Mouse (Mus musculus) activated CD4-positive, CD25-positive, alpha-beta regulatory T cell, adult 4 months (primary cell): ENCODE results near the gene Tm9sf1. TPM values are rescaled to one million over a fixed set of nuclear protein-coding genes. Genes with fewer than 3 reads are reported as not detected.
A peak's percentile ranks its signal among the peaks of the same experiment; 100 is the strongest.

Source experiments
- ATAC-seq: one replicate; pipeline ENCODE4 v1.8.0; 2017
- polyA plus RNA-seq, 2 experiments: library from polyadenylated mRNA; unstranded; fragments of 100-300 nt; shearing (Covaris generic); gene quantifications; one replicate each; pipeline ENCODE4 v1.2.1; 2017

The Tm9sf1 gene
- 10 to 100 TPM; 38.8 to 49.2 TPM for polyA plus RNA-seq

DNA sequence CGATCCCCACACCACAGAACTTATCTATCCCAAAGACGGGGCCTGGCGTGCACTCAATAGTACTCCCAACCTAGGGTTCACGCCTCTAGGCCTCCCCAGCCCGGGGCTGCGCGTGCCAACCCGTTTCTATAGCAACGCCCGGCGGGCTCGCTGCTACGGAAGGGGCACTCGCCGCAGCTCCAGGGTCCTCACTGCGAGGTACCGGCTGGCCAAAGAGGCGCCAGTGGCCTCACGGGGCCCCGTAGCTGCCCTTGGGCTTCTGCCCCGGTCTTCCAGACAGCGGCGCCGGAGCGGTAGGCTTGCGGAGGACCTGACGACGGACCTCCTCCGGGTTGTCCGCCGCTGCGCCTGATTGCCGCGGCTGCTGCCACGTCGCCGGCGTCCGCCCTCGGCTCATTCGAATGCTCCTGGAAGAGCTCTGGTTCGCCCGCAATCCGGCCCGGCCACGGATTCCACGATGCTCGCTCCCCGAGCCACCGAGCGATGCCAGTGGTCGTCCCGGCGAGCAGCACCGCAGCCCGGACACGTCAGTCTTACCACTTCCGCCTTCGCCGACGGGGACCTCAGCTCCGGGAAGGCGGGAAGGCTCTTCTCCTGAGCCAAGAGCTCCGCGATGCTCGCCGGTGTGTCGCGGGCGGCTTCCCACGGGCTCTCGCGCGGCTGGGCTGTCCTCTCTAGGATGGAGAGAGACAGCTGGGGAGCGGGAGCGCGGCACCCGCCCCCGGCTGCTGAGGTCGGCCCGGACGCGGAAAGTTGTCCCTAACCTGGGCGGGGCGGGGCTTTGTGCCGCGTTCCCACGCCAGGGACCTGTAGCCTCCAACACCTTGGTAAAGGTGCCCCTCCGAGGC lies at the start of gene Tm9sf1:
TSS of gene Tm9sf1 (minus strand) at position 747 of the 848 bp plus-strand sequence.
- peak; percentile 68 for ATAC-seq

DNA sequence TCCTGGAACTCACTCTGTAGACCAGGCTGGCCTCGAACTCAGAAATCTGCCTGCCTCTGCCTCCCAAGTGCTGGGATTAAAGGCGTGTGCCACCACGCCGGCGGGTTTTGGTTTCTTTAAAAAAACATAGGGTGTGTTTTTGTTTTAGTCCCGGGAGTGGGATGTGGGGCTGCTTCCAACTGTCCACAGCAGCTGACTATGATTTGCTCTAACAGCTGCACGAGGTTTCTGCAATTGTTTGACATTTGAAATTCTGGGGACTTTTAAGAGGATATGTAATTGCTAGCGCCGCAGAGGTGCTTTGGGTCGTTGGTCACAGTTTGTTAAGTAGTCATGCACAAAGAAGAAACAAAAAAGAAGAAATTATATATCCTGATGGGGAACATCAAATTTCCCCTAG lies 45.8 kb upstream of the Tm9sf1 start:
- no peak for ATAC-seq

DNA sequence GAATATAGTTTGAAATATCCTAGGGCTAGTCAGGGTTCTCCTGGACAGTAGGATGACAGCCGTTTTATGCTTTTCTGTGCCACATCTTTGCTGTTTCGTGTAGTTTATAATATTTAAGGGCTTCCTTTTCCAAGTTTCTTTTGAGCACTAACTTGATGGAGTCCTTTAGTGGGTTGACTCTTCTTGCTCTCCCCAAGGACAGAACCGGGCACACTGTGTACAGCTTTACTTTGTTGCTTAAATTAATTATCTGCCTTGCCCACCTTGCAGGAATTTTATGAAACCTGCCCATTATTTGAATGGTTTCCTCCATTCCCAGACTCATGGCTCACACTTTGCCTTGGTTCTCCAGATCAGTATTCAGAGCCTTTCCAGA lies 38.5 kb upstream of the Tm9sf1 start:
- ATAC-seq: no peak

DNA sequence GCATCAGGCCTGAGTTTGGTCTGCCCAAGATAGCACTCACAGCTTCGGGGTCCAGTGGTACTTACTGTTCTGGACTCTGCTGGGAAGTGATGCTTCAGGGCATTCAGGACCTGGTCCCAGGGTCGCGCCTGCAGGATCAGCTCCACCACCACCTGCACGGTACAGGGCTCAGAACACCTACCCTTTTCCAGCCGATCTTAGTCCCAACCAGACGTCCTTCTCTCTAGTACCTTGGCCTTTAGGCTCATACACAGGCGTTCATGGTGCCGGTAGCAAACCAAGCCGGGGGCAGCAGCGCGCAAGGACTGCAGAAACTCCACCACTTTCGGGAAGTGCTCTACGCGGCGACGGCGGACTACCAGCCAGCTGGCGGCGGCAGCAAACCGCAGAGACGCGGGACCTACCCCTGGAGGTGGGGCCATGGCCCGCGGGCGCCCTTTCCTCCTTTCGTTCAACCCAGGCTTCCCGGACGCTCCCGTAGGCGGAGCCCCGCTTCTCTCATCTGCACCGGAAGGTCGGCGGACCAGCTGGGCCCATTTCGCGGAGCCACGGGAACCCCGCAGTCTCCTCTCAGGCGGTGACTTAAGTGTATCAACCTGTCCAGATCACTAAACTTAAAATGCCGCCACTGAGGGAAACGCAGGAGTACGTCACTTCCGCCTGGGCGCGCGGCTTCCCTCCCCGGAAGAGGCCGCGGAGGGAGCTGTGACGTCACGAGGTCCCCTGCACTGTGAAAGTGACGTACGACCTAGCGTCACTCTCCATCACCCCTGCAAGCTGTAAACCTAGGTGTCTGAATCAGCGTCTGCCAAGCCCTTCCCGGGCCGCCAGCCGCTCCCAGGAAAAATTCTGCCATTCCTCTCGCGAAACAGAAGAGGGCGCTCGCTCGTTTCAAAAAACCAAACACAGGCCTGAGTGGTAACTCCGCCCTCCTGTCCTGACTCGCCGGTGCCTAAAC lies 37.8 kb upstream of the Tm9sf1 start, which contains the start of gene Tinf2:
TSS of gene Tinf2 (minus strand) at position 661 of the 958 bp plus-strand sequence.
- ATAC-seq: peak; percentile 93

DNA sequence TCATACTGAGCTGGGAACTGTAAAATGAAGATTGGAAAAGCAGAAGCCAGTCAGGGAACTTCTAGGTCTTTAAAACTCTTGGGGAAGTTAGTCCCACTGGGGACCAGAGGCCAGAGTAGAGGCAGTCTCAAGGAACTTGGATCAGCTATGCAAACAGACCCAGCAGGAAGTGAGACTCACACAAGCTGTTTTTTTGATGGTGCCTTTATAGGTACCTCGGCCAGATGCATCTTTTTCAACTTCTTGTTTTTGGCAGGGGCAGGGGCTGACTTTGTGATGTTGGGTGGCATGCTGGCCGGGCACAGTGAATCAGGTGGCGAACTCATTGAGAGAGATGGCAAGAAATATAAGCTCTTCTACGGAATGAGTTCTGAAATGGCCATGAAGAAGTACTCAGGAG lies 34.0 kb upstream of the Tm9sf1 start:
- no peak for ATAC-seq

DNA sequence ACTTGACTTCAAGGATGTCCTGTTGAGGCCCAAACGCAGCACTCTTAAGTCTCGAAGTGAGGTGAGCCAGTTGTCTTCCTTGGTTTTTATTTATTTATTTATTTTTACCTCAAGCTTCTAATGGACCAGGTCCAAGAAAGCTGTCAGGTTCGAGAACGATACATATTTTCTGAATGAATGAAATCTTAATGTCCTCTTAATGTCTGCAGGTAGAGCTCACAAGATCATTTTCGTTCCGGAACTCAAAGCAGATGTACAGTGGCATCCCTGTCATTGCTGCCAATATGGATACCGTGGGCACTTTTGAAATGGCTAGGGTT lies 29.1 kb upstream of the Tm9sf1 start:
- ATAC-seq: no peak

DNA sequence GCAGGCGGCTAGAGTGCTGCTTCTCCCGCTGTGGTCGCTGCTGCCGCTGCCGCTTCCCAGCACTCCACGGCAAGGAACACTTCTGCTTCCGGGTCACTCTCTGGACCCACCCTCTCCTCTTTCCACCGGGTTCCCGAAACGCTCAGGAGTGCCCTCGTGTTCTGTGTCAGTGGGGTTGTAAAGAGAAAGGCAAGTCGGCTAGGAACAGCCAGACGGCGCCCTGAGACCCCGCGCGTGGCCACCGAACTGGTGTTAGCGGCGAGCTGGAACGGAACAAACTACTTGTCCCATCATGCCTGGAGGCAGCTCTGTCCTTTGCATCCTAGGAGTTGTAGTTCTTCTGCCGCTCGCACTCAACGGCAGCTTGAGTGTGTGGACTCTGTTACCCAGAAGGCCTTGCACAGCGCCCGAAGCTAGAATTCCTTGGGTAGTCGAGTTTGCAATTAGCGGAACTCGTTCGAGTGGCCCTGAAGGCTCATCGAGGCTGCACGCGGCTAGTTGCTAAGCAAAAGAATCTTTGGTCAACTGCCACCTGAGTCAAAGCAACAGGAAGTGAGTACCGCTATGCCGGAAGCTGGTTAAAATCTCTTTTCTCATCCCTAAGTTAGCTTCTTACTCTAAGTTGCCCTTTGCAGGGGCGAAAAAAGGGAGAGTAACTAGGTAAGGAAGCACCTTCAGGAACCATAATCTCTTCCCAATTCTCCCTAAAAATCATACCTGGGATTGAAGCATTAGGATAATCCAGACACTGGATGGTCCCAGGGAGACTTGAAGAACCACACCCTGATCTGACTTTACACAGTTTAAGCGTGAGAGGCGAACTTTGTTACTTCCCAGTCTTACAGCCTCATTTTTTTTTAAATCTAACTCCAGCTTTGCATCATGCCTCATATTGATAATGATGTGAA lies 28.5 kb upstream of the Tm9sf1 start, which contains the start of the genes Gmpr2 and Nedd8:
TSS of gene Gmpr2 (plus strand) at position 109 of the 908 bp plus-strand sequence.
TSS of gene Nedd8 (minus strand) at position 292 of the 908 bp plus-strand sequence.
- peak; percentile 97 for ATAC-seq

DNA sequence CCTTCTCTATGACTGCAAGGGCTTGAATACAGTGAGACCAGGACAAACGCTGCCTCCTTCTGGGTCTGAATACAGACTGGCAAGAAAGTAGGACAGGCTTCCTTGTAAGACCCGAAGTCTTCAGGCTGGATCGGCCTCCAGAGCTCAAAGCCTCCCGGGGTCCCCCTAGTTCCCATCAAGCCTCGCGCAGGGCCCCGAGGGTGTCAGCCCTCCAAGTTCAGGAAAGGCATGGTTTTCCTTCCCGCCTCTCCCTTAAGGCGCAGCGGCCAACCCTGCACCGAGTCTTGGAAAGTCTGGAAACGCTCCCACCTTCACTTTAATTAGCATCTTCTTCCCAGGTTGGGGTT lies 27.9 kb upstream of the Tm9sf1 start:
- no peak for ATAC-seq

DNA sequence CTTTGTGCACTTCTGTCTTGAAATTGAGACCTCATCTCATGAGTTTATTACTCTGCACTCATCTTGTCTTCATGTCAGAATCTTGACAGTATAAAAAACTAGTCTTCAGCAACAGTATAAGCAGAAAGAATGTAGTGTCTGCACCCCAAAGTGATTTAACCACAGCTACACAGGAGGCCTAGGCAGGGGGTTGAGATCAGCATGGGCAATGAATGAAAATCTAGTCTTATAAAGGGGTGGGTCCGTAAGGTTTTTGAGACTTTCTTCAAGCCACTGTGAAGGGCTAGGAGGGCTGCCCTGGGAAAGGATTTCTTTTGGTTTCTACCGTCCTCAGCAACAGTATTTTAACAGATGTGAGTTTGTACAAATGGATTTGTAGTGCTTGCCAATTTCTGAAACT lies 17.0 kb upstream of the Tm9sf1 start:
- no peak for ATAC-seq

DNA sequence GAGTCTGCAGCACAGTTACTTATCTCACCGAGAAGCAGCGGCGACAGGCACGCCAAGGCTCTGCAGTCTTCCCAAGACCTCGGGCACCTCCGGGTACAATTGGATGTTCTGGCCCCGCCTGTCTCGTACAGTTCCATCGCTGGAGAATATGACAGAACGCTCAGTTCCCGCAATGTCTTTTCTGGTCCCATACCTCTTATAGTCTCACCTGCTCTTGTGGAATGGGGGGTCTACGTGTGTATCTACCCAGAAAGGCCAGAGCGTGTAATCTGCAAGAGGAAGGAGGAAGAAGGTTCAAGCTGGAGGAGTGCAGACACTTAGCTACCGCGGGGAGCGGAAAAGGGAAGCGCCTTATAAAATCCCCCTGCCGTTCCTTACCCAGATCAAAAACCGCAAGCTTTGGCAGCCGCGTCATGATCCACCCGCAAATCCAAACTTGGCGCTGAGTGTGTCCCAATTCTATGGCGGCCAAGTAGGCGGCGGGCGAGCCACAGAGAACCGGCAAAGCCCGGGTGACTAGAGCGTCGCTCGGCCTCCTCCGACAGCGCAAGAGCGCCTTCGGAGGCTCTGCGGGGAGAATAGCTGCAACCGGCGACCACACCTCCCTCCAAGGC lies 16.5 kb upstream of the Tm9sf1 start, which contains the start of gene Mdp1:
TSS of gene Mdp1 (minus strand) at position 549 of the 614 bp plus-strand sequence.
- ATAC-seq: peak; percentile 91

DNA sequence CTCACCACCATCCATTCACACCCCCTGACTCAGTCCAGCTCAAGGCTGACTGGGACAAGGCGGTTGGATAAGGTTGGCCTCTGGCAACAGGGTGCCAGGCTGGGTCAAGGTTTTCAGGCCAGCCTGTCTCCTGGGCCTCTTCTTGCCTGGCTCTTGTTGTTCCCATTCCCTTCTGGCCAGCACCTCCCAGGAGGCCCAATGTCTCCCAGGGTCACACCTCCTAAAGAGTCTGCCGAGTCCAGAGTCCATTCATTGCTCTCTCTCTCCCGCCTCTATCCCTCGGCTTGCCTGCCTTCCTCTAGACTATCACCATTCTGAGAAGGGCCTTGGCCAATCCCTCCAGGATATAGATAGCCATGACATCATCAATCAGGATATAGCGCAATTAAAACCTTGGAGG lies 14.4 kb upstream of the Tm9sf1 start:
- no peak for ATAC-seq

DNA sequence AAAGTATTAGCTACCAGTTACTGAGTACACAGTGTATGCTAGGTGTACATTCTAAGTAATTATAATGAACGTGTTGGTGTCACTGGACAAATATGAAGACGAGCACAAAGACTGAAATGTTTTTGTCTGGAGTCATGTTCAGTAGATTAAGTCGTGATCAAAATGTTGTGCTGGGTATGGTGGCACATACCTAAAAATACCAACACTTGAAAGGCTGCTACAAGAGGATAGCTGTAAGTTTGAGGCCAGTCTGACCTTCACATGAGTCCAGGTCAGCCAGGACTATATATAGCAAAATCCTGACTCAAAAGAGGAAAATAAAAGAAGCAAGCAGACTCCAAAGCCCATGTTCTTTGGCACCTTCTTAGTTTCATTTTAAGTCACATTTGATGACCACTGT lies 13.3 kb upstream of the Tm9sf1 start:
- no peak for ATAC-seq

DNA sequence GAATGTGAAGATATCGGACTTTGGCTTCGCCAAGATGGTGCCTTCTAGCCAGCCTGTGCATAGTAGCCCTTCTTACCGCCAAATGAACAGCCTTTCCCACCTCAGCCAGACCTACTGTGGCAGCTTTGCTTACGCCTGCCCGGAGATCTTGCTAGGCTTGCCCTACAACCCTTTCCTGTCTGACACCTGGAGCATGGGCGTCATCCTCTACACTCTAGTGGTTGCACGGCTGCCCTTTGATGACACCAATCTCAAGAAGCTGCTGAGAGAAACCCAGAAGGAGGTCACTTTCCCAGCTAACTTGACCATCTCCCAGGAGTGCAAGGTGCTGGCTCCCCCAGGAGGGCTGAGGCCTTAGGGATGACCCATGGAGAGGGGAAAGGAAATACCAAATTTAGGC lies 7.9 kb upstream of the Tm9sf1 start:
- no peak for ATAC-seq

DNA sequence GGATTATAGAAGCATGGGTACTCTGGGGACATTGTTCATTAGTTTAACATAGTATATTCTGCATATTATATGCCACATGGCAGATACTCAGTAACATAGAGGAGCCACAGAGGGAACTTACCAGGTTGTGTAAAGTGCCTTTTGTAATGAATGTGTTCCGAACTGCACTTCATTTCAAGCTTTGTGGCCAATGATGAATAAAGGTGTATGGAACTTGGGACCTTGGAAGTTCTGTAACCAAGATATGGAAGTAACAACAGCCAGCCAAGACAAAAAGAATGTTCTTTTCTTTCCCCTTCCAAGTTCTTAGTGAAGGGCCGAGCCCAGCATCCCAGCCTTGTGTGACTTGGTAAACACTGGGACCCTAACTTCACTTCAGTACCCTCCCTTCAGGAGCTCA lies 6.3 kb upstream of the Tm9sf1 start, which contains the start of gene Tssk4:
TSS of gene Tssk4 (plus strand) at position 301 of the 400 bp plus-strand sequence.
- no peak for ATAC-seq

DNA sequence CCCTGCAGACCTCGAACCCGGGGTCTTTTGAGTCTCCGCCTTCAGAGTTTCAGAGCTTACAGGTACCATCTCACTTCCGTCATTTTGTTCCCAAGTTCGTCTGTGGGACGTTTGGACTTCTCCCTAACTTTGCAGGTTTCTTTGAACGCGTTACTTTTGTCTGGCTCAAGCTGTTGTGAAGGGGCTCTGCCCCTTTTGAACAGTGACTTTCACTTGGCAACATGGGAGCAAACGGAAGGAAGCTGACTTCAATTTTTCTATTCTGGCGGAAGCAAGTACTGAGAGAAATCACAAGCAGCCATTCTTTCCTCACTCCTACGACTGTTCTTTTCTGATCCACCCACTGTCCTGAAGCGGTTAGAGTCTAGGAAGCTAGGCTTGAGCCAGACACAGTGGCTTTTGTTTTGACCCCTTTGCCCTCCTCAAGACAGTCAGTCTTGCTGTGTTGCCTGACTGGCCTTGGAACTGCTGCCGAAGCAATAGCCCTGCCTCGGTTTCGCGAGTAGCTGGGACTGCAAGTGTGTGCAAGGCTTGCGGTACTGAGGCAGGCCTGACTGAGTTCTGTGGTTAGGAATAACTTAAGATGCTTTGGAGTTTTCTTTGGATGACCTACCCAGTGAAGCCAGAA lies 769 bp upstream of the Tm9sf1 start:
- peak; percentile 31 for ATAC-seq

DNA sequence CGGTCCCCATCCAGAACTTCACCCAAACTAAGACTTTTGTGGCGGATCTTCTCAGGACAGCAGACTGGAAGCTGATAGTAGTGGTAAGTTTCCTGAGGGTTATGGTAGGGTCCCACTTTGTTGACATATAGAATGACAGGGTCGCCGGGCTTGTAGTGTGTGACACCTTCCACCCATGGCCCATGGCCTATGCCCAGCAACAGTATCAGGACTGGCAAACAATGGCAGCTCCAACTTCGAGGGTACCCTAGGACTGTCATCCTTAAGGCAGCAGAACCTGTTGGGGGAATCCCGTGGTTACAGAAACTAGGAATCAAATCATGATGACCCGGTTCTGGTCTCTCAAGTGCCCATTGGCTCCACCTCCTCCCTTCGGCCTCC lies 937 bp downstream of the Tm9sf1 start:
- ATAC-seq: no peak

DNA sequence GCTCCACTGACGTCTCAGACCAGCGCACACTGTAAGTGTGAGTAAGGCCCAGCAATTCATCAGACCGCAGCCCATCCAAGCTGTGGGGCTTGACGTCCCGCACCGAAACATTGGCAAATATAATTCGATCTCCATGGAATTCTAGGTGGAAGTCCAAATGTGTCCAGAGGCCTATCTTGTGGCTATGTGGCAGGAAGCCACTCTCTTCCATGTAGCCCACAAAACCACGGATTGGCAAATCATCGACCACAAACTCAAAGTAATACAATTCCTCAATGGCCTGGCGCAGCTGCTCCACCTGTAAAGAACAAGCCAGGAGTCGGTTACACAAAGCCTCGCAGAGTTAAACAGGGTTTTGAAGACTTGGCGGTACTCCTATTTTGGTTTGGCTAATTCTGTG lies 2.3 kb downstream of the Tm9sf1 start:
- ATAC-seq: no peak

DNA sequence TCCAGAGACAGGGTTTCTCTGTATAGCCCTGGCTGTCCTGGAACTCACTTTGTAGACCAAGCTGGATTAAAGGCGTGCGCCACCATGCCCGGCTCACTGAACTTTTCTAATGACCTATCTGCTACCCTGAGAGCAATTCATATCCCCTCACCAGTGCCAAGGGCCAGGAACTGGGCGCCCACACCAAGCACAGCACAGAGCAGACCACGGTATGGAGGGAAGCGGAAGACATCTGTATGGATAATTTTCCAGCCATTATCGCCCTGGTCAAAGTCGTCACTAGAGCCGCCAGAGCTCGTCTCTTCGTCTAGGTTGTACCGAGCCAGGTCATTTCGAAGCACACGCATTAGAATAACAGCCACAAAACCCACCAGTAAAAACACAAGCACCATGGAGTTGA lies 2.8 kb downstream of the Tm9sf1 start:
- ATAC-seq: no peak

DNA sequence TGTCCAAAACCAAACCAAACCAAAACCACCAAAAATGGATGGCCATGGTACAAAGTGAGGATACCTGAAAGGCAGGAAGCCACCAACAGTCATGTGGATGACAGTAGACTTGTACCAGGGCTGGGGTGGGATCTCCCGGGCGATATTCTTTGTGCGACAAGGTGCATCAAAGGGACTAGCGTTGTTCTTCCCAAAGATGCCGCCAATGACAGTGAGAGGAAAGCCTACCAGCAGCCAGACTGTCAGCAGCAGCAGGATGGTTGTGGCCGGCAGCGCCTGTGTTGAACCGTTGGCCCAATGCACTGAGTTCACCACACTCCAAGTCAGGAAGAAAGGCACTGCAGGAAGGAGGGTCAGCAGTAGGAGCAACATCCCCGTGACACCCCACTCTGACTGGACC lies 5.8 kb downstream of the Tm9sf1 start, which contains the start of gene Gm49378:
TSS of gene Gm49378 (minus strand) at position 101 of the 400 bp plus-strand sequence.
- no peak for ATAC-seq

DNA sequence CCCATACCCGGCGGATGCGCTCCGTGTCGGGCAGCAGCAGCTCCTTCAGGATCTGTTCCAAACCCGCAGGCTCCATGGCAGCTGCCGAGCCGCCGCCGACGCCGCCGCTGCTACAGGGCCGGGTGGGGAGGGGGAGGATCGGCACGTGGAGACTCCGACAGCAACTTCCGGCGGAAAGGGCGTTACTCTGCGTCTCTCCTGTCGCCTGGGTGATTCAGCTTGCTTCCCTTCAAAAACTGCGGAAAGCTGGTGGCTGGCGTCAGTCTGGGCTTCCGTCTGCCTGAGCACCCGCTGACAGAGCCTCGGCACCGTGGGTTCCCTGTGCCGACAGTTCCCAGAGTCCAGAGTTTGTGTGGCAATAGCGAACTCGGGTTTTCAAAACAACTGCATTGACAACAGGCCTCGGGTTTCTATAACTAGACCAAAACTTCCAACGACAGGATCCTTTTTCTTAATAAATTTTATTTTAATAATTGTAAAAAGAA lies 8.0 kb downstream of the Tm9sf1 start, which contains the start of gene Ipo4:
TSS of gene Ipo4 (minus strand) at position 435 of the 485 bp plus-strand sequence.
- peak; percentile 99 for ATAC-seq
